Mouse (Mus musculus) adrenal gland, postnatal 4 days (tissue): ENCODE results near the gene Pgs1. TPM values are rescaled to one million over a fixed set of nuclear protein-coding genes. Genes with fewer than 3 reads are reported as not detected.

ENCODE experiments used
- DNase-seq, 2 experiments: peaks; one replicate each; pipeline ENCODE4 v3.0.0; 2021 to 2022; ENCODE audit warnings: low spot score in 2 of 2, mixed read lengths in 2 of 2
- total RNA-seq, 2 experiments: library from RNA; stranded (reverse); gene quantifications; 2 replicates each; pipeline ENCODE4 v1.2.3; 2021

The Pgs1 gene
- total RNA-seq, 2 experiments from 2014 or later, result 39.1 to 40.4 TPM

GRCm38 (mm10) chr11:117962228-117963067 lies 23.6 kb upstream of the Pgs1 start:
- DNase-seq, result peak; percentile 59 to 77

- peak; percentile 96 to 100 for DNase-seq
Observed at GRCm38 (mm10) chr11:117963091-117963793, 22.9 kb upstream of the Pgs1 start.

DNA sequence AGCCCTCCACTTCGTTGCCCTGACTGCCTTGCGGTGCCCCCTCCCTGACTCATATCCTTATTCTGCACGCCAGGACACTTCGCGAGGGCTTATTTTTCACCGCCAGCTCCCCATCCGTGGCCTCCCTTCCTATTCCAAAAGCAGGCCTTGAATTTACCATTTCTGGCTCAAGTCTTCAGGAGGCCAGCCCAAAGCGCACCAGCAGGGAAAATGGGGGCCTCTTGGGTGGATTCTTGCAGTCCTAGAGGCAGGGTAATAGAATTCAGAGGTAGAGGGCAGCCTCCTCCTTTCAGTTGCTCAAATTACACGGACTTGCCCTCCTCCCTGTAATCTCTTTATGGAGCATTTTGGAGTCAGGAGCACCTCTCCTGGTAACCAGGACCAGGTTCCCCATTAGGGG lies 22.2 kb upstream of the Pgs1 start:
- no peak for DNase-seq

DNA sequence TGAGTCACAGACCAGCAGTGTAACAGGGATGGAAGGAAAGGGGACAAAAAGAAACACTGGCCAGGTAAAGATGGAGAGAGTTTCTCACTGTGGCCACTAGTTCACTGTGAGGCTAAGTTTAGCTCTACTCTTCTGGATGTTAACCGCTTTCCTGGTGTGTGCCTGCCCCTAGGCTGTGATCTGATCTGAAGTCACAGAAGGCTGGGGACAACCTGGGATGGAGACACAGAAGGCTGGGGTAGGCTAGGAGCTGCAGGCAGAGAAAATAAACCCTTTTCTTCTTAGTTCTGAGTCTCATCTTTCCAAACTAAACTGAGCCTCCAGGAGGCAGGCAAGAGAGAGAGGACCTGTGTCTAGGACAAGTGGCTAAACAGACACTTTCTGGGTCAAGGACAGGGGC lies 21.8 kb upstream of the Pgs1 start:
- DNase-seq, result no peak

GRCm38 (mm10) chr11:117965052-117965451 lies 21.0 kb upstream of the Pgs1 start:
- DNase-seq, result no peak

GRCm38 (mm10) chr11:117965561-117965981 lies 20.5 kb upstream of the Pgs1 start:
- DNase-seq, result no peak

- no peak for DNase-seq
Observed at GRCm38 (mm10) chr11:117966506-117967100, 19.5 kb upstream of the Pgs1 start.

GRCm38 (mm10) chr11:117967249-117968015 lies 18.7 kb upstream of the Pgs1 start:
- no peak for DNase-seq

- DNase-seq, result no peak
Observed at GRCm38 (mm10) chr11:117968016-117968671, 17.9 kb upstream of the Pgs1 start.

- DNase-seq, result peak in 1 of 2 experiments; percentile 47
Observed at GRCm38 (mm10) chr11:117968716-117969099, 17.4 kb upstream of the Pgs1 start.

GRCm38 (mm10) chr11:117969100-117969944 lies 16.8 kb upstream of the Pgs1 start:
- DNase-seq, result peak; percentile 92 to 93

- peak; percentile 83 to 88 for DNase-seq
Observed at GRCm38 (mm10) chr11:117969945-117970872, 15.9 kb upstream of the Pgs1 start, which contains the start of gene Socs3. Gene Socs3, minus strand, starts transcription at chr11:117970047.

DNA sequence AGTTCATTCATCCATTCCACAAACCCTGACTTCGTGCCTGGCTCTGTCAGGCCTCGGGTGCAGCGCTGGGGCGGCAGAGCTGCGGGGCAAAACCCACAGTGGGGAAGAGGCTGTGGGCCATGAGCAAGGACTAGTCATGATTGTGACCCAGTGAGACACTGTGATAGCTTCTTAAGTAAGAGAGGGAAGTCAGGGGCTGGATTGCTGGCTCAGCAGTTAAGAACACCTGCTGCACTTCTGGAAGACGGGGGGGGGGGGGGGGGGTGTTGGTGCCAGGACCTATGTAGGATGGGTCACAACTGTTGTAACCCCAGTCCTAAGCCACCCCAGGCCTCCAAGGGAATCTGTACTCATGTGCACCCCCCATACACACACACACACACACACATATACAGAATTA lies 15.0 kb upstream of the Pgs1 start:
- no peak for DNase-seq

DNA sequence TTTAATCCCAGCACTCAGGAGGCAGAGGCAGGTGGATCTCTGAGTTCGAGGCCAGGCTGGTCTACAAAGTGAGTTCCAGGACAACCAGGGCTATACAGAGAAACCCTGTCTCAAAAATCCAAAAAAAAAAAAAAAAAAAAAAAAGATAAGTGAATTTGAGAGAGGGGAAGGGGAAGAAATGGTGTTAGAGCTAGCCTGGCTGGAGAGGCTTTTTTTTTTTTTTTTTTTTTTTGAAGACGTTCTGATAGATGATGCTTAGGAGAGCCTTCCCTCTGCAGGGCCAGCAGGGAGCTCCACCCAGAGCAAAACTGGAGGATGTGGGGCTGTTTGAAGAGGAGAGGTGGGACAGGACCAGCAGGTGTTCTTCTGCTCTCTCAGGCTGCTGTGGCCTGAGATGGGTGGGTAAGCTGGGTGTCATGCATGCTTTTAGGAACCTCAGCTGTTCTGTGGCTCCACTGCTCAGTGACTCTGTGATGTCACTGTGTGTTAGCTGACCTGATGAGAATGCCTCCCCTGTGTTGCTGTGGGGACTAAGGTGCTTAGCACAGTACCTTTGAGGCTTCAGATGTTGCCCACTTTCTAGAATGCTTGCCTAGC lies 14.3 kb upstream of the Pgs1 start:
- DNase-seq, result no peak

GRCm38 (mm10) chr11:117972656-117973558 lies 13.2 kb upstream of the Pgs1 start:
- DNase-seq, result no peak

GRCm38 (mm10) chr11:117973569-117973968 lies 12.5 kb upstream of the Pgs1 start:
- DNase-seq, result no peak
